Mouse (Mus musculus) forebrain, embryonic 13.5 days (tissue): ENCODE data around the gene Inha. TPM values are rescaled to one million over a fixed set of nuclear protein-coding genes. Genes with fewer than 3 reads are reported as not detected.

ENCODE experiments used
- ATAC-seq: fragments of 200-750 bp; cut with Nextera tagmentation; 2 replicates; pipeline ENCODE4 v1.8.0; 2017
- H3K27ac ChIP-seq: fragments of 300-500 bp; sonication (generic); 2 replicates; pipeline ENCODE4 v1.5.1; 2015; ENCODE audit warnings: inconsistent platforms, mild to moderate bottlenecking, moderate library complexity
- H3K27me3 ChIP-seq: fragments of 300-500 bp; sonication (generic); 2 replicates; pipeline ENCODE4 v1.6.1; 2015; ENCODE audit warnings: mild to moderate bottlenecking, inconsistent platforms
- H3K36me3 ChIP-seq: fragments of 300-500 bp; sonication (generic); 2 replicates; pipeline ENCODE4 v1.6.1; 2015; ENCODE audit warnings: mild to moderate bottlenecking, inconsistent platforms; ENCODE audit not compliant: poor library complexity, severe bottlenecking
- H3K4me1 ChIP-seq: fragments of 300-500 bp; sonication (generic); 2 replicates; pipeline ENCODE4 v1.6.1; 2015; ENCODE audit warnings: inconsistent platforms
- H3K4me2 ChIP-seq: fragments of 300-500 bp; sonication (generic); 2 replicates; pipeline ENCODE4 v1.6.1; 2015; ENCODE audit warnings: inconsistent platforms, mild to moderate bottlenecking, moderate library complexity
- H3K4me3 ChIP-seq: fragments of 300-500 bp; sonication (generic); 2 replicates; pipeline ENCODE4 v1.5.1; 2015; ENCODE audit warnings: mild to moderate bottlenecking, inconsistent platforms
- H3K9ac ChIP-seq: fragments of 300-500 bp; sonication (generic); 2 replicates; pipeline ENCODE4 v1.6.1; 2015; ENCODE audit warnings: mild to moderate bottlenecking, inconsistent platforms
- H3K9me3 ChIP-seq: fragments of 300-500 bp; sonication (generic); replicated peaks from 2 replicates; pipeline ENCODE4 v1.6.1; 2016; ENCODE audit warnings: inconsistent platforms
- WGBS: fragments of 180-500 bp; shearing (Covaris S2); methylation state at CpG from one replicate; pipeline ENCODE4 v1.1.7; 2015; 5-methylcytosine and 5-hydroxymethylcytosine counted together
- polyA plus RNA-seq: library from polyadenylated mRNA; unstranded; fragments of >200 nt; fragmentation: Nextera tagmentation; extraction: Ambion mirVana; gene quantifications from 2 replicates; pipeline ENCODE4 v1.2.1, GENCODE M21; 2015

Inha gene
- polyA plus RNA-seq: 5.8 and 8.0 TPM in 2 replicates

- H3K27ac ChIP-seq: peak within 1 kb of the TSS; percentile 72
- H3K4me1 ChIP-seq: peaks cover 25% of the 10 kb centered on the region
- peak within 1 kb of the TSS; percentile 93 for H3K4me2 ChIP-seq
- H3K36me3 ChIP-seq: peaks cover 12% of the 10 kb centered on the region
- H3K4me3 ChIP-seq: peak within 1 kb of the TSS; percentile 79
- WGBS: 79% methylated on average over 10 of the region's 10 CpGs
- peaks cover 13% of the 10 kb centered on the region for H3K27me3 ChIP-seq
- H3K9ac ChIP-seq: peak within 1 kb of the TSS; percentile 89
- no peak for ATAC-seq
- no peaks in the 10 kb centered on the region for H3K9me3 ChIP-seq
These were observed at the start of gene Inha for GRCm38 (mm10) chr1:75507006-75507405. Gene Inha, plus strand, starts transcription at chr1:75507077.

- no peak for ATAC-seq
- 2% methylated on average over 7 of the region's 10 CpGs for WGBS
- peak overlapping the region; percentile 35; the same call in 1 of the 2 replicates for H3K27ac ChIP-seq
- no peaks in the 10 kb centered on the region for H3K9me3 ChIP-seq
- peak overlapping the region; percentile 61 for H3K4me2 ChIP-seq
- H3K9ac ChIP-seq: no peak overlapping the region
- peaks cover 56% of the 10 kb centered on the region for H3K27me3 ChIP-seq
- H3K36me3 ChIP-seq: no peaks in the 10 kb centered on the region
- H3K4me3 ChIP-seq: no peak overlapping the region
- peaks cover 49% of the 10 kb centered on the region for H3K4me1 ChIP-seq
These were observed 49.2 kb upstream of the Inha start for GRCm38 (mm10) chr1:75457710-75458024.

GRCm38 (mm10) chr1:75458025-75458788, 48.7 kb upstream of the Inha start:
- Histone ChIP-seq H3K36me3 (no peaks in the 10 kb centered on the region), H3K4me1 (peaks cover 49% of the 10 kb centered on the region), H3K4me3 (peak overlapping the region; percentile 26; the same call in 1 of the 2 replicates), H3K27me3 (peaks cover 51% of the 10 kb centered on the region), H3K9me3 (no peaks in the 10 kb centered on the region), H3K9ac (peak overlapping the region; percentile 53), H3K27ac (peak overlapping the region; percentile 35; the same call in 1 of the 2 replicates), H3K4me2 (peak overlapping the region; percentile 61)
- WGBS: 2% methylated on average over 42 of the region's 42 CpGs
- ATAC-seq: peak; percentile 50

GRCm38 (mm10) chr1:75458789-75459684, 47.8 kb upstream of the Inha start:
- no peak for ATAC-seq
- Histone ChIP-seq H3K4me1 (peaks cover 49% of the 10 kb centered on the region), H3K27ac (no peak overlapping the region), H3K9ac (peak overlapping the region; percentile 53), H3K36me3 (no peaks in the 10 kb centered on the region), H3K9me3 (no peaks in the 10 kb centered on the region), H3K4me3 (peak overlapping the region; percentile 26; the same call in 1 of the 2 replicates), H3K27me3 (peaks cover 44% of the 10 kb centered on the region), H3K4me2 (peak overlapping the region; percentile 61)
- whole genome bisulfite sequencing: 16% methylated on average over 23 of the region's 23 CpGs

- Histone ChIP-seq H3K36me3 (no peaks in the 10 kb centered on the region), H3K9ac (no peak overlapping the region), H3K27ac (no peak overlapping the region), H3K27me3 (peaks cover 33% of the 10 kb centered on the region), H3K4me2 (no peak overlapping the region), H3K9me3 (no peaks in the 10 kb centered on the region), H3K4me3 (no peak overlapping the region), H3K4me1 (peaks cover 43% of the 10 kb centered on the region)
- ATAC-seq: no peak
- WGBS: 65% methylated on average over 7 of the region's 7 CpGs
These were observed 46.6 kb upstream of the Inha start for GRCm38 (mm10) chr1:75460297-75460696.

GRCm38 (mm10) chr1:75462636-75463035, 44.2 kb upstream of the Inha start:
- Histone ChIP-seq H3K9me3 (no peaks in the 10 kb centered on the region), H3K4me1 (peaks cover 23% of the 10 kb centered on the region), H3K4me2 (no peak overlapping the region), H3K9ac (no peak overlapping the region), H3K27ac (no peak overlapping the region), H3K4me3 (no peak overlapping the region), H3K36me3 (no peaks in the 10 kb centered on the region), H3K27me3 (peaks cover 32% of the 10 kb centered on the region)
- WGBS: 22% methylated on average over 1 of the region's 1 CpGs
- no peak for ATAC-seq

- ATAC-seq: no peak
- Histone ChIP-seq H3K9me3 (no peaks in the 10 kb centered on the region), H3K4me3 (no peak overlapping the region), H3K4me2 (no peak overlapping the region), H3K27ac (no peak overlapping the region), H3K9ac (no peak overlapping the region), H3K36me3 (no peaks in the 10 kb centered on the region), H3K27me3 (peaks cover 27% of the 10 kb centered on the region), H3K4me1 (peaks cover 12% of the 10 kb centered on the region)
- WGBS: 57% methylated on average over 5 of the region's 5 CpGs
These were observed 43.1 kb upstream of the Inha start for GRCm38 (mm10) chr1:75463652-75464204.

GRCm38 (mm10) chr1:75467215-75467927, 39.5 kb upstream of the Inha start:
- Histone ChIP-seq H3K27me3 (peaks cover 28% of the 10 kb centered on the region), H3K9me3 (no peaks in the 10 kb centered on the region), H3K27ac (no peak overlapping the region), H3K9ac (no peak overlapping the region; the same call in 1 of the 2 replicates), H3K4me1 (peaks cover 4% of the 10 kb centered on the region; the same call in 1 of the 2 replicates), H3K4me3 (no peak overlapping the region), H3K4me2 (peak overlapping the region; percentile 34), H3K36me3 (peaks cover 4% of the 10 kb centered on the region; the same call in 1 of the 2 replicates)
- peak; percentile 72 for ATAC-seq
- WGBS: 7% methylated on average over 14 of the region's 14 CpGs

- Histone ChIP-seq H3K4me3 (no peak overlapping the region), H3K36me3 (peaks cover 24% of the 10 kb centered on the region), H3K9ac (0 out of 2 replicates have a peak overlapping the region, but pooled peaks have one; percentile 3), H3K27me3 (peaks cover 28% of the 10 kb centered on the region), H3K4me1 (peaks cover 4% of the 10 kb centered on the region; the same call in 1 of the 2 replicates), H3K9me3 (no peaks in the 10 kb centered on the region), H3K4me2 (no peak overlapping the region), H3K27ac (no peak overlapping the region)
- ATAC-seq: no peak
- WGBS: 81% methylated on average over 17 of the region's 17 CpGs
These were observed 37.5 kb upstream of the Inha start for GRCm38 (mm10) chr1:75469287-75469825.

- Histone ChIP-seq H3K9me3 (no peaks in the 10 kb centered on the region), H3K4me1 (peaks cover 36% of the 10 kb centered on the region), H3K4me2 (no peak overlapping the region), H3K27ac (no peak overlapping the region), H3K27me3 (no peaks in the 10 kb centered on the region), H3K9ac (no peak overlapping the region), H3K36me3 (peaks cover 51% of the 10 kb centered on the region), H3K4me3 (no peak overlapping the region)
- no peak for ATAC-seq
- 93% methylated on average over 11 of the region's 11 CpGs for WGBS
These were observed 30.4 kb upstream of the Inha start for GRCm38 (mm10) chr1:75476441-75476840.

- H3K27ac ChIP-seq: no peak overlapping the region
- peak overlapping the region; percentile 90 for H3K4me2 ChIP-seq
- H3K27me3 ChIP-seq: peaks cover 7% of the 10 kb centered on the region
- H3K4me1 ChIP-seq: peaks cover 37% of the 10 kb centered on the region
- peaks cover 47% of the 10 kb centered on the region for H3K36me3 ChIP-seq
- no peaks in the 10 kb centered on the region for H3K9me3 ChIP-seq
- WGBS: 10% methylated on average over 35 of the region's 35 CpGs
- H3K9ac ChIP-seq: peak overlapping the region; percentile 37; the same call in 1 of the 2 replicates
- H3K4me3 ChIP-seq: peak overlapping the region; percentile 87
- no peak for ATAC-seq
These were observed 29.5 kb upstream of the Inha start for GRCm38 (mm10) chr1:75477264-75477965.
